Mouse (Mus musculus) gonadal fat pad, adult 2 months (tissue): ENCODE measurements at regions not wholly inside any gene's neighbourhood (a gene's known extent, or its start where the extent isn't known, plus 50 kb on each side); places are given as distances from the start of the nearest gene placed in this dataset.

Experiments used
- DNase-seq: peaks from one replicate; pipeline ENCODE4 v3.0.0-alpha.2; 2012; ENCODE audit warnings: low read depth

- no peak for DNase-seq
Measured at GRCm38 (mm10) chr19:28111263-28112180, 100.6 kb upstream of the Rfx3 start.

- no peak for DNase-seq
Measured at GRCm38 (mm10) chr19:28095620-28096019, 84.7 kb upstream of the Rfx3 start.

- DNase-seq: peak; percentile 6
Measured at GRCm38 (mm10) chr19:28092252-28092651, 81.3 kb upstream of the Rfx3 start.

- no peak for DNase-seq
Measured at GRCm38 (mm10) chr19:28087607-28088546, 76.9 kb upstream of the Rfx3 start.

- DNase-seq: no peak
Measured at GRCm38 (mm10) chr19:28070386-28070785, 59.4 kb upstream of the Rfx3 start.
